Mouse (Mus musculus) G1E (cell line): ENCODE data around the gene Gpr152. TPM values are rescaled to one million over a fixed set of nuclear protein-coding genes. Genes with fewer than 3 reads are reported as not detected.

Experiments used
- ATAC-seq: 2 replicates; pipeline ENCODE4 v1.8.0; 2016; ENCODE audit warnings: mild to moderate bottlenecking; ENCODE audit not compliant: insufficient number of reproducible peaks, poor library complexity, low FRiP score, severe bottlenecking; ENCODE audit errors: extremely low read depth
- DNase-seq: peaks from one replicate; pipeline ENCODE4 v3.0.0; 2012; ENCODE audit warnings: low spot score
- H3K27me3 ChIP-seq: 2 replicates; pipeline ENCODE4 v1.6.1; 2012; ENCODE audit warnings: mild to moderate bottlenecking, low read length, inconsistent platforms; ENCODE audit not compliant: insufficient read depth
- H3K36me3 ChIP-seq: replicated peaks from 2 replicates; pipeline ENCODE3; 2012; ENCODE audit warnings: mild to moderate bottlenecking, inconsistent platforms
- H3K4me1 ChIP-seq: 2 replicates; pipeline ENCODE4 v1.6.1; 2012; ENCODE audit warnings: low read depth, low read length, inconsistent platforms, mixed read lengths; ENCODE audit not compliant: insufficient read depth
- H3K4me3 ChIP-seq: 2 replicates; pipeline ENCODE4 v1.5.1; 2012; ENCODE audit warnings: low read depth, mild to moderate bottlenecking, inconsistent platforms, low read length, moderate library complexity, mixed read lengths
- H3K9me3 ChIP-seq: replicated peaks from 2 replicates; pipeline ENCODE4 v1.6.1; 2012; ENCODE audit warnings: inconsistent platforms
- CTCF ChIP-seq: IDR thresholded peaks from 2 replicates; pipeline ENCODE4 v1.5.1; 2012; ENCODE audit warnings: low read depth, low read length, inconsistent platforms, mixed read lengths
- GATA1 ChIP-seq: IDR thresholded peaks from 2 replicates; pipeline ENCODE4 v1.6.1; 2012; ENCODE audit warnings: borderline replicate concordance, low read length, inconsistent platforms, mixed read lengths
- GATA2 ChIP-seq: IDR thresholded peaks from 2 replicates; pipeline ENCODE4 v1.6.1; 2012; ENCODE audit warnings: low read depth, low read length, inconsistent platforms, borderline replicate concordance
- POLR2AphosphoS5 ChIP-seq: IDR thresholded peaks from 2 replicates; pipeline ENCODE4 v1.6.1; 2012; ENCODE audit warnings: low read depth, low read length, inconsistent platforms; ENCODE audit not compliant: insufficient replicate concordance
- TAL1 ChIP-seq: conservative IDR thresholded peaks from 2 replicates; pipeline ENCODE4 v1.6.1; 2012; ENCODE audit warnings: low read depth, low read length, inconsistent platforms, mixed read lengths
- polyA plus RNA-seq: library from polyadenylated mRNA; stranded (reverse); fragments of >175 nt; gene quantifications from 2 replicates; pipeline ENCODE4 v1.2.3, GENCODE M21; 2012
- total RNA-seq, 2 experiments: library from RNA; stranded (forward) in 1 of 2; stranded (reverse) in 1 of 2; fragments of 200-1000 nt in 1 of 2; fragments of >200 nt in 1 of 2; fragmentation: Nextera tagmentation in 1 of 2; gene quantifications; 2 replicates each; pipeline ENCODE4 v1.2.3; 2014 to 2017

Gpr152 gene
- total and polyA plus RNA-seq, 3 experiments = 0.11 TPM; not detected in 2

GRCm38 (mm10) chr19:4162646-4163542 lies 23.3 kb downstream of the Gpr152 start, which contains the start of gene Rps6kb2:
Gene Rps6kb2, minus strand, starts transcription at chr19:4163354.
- Histone ChIP-seq H3K4me3 (peak within 1 kb of the TSS; percentile 77), H3K36me3 (peaks cover 42% of the 10 kb centered on the region), H3K9me3 (no peaks in the 10 kb centered on the region), H3K27me3 (no peaks in the 10 kb centered on the region; the same call in 1 of the 2 replicates), H3K4me1 (peaks cover 44% of the 10 kb centered on the region)
- peak; percentile 77 for DNase-seq
- ATAC-seq = peak; percentile 80
- TF ChIP-seq CTCF (no peak), TAL1 (no peak), POLR2AphosphoS5 (no peak), GATA1 (no peak), GATA2 (no peak)

DNA sequence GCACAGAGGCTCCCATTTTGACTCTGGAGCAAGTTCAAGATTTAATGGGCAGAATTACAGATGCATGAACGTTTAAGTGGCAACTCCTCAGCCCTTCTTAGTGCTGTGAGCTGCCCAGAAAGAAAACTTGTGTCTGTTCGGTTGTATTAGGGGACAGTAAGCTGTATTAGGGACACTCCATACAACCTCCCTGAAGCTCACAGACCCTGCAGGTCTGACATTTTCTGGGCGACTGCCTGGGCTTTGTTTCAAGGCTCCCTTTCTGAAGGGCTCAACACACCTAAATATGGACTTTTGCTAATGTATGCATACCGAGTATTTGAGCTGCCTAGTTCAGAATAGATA lies 23.9 kb downstream of the Gpr152 start:
- Histone ChIP-seq H3K36me3 (peaks cover 36% of the 10 kb centered on the region), H3K27me3 (no peaks in the 10 kb centered on the region; the same call in 1 of the 2 replicates), H3K4me1 (peaks cover 44% of the 10 kb centered on the region), H3K4me3 (peak overlapping the region; percentile 77), H3K9me3 (no peaks in the 10 kb centered on the region)
- ATAC-seq = no peak
- TF ChIP-seq POLR2AphosphoS5 = no peak
- no peak for TF ChIP-seq GATA1
- TF ChIP-seq CTCF = no peak
- no peak for DNase-seq

DNA sequence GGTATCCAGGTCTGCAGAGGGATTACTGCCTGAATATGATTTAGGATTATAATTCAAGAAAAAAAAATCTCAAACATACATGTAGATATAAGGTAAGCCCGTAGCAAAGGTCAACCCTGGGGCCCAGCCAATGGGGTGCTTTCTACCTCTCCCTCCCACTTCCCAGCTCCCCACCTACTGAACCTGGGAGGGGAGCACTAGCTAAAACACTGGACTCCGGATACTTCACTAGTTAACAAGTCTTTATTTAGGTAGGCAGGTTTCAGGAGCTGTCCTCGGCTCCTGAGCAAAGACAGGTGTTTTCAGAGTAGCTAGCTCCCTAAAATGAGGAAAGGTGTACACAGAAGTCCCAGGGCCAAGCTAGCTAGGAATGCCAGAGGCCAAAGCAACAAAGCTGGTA lies 24.5 kb downstream of the Gpr152 start:
- DNase-seq = no peak
- ATAC-seq = no peak
- Histone ChIP-seq H3K36me3 (peaks cover 30% of the 10 kb centered on the region), H3K27me3 (no peaks in the 10 kb centered on the region; the same call in 1 of the 2 replicates), H3K4me1 (peaks cover 44% of the 10 kb centered on the region), H3K4me3 (no peak overlapping the region), H3K9me3 (no peaks in the 10 kb centered on the region)
- TF ChIP-seq POLR2AphosphoS5 (no peak), GATA2 (no peak), GATA1 (no peak), TAL1 (no peak), CTCF (no peak)

- peaks cover 24% of the 10 kb centered on the region for H3K36me3 ChIP-seq
- peaks cover 47% of the 10 kb centered on the region for H3K4me1 ChIP-seq
- H3K9me3 ChIP-seq = no peaks in the 10 kb centered on the region
- TF ChIP-seq TAL1 (no peak), CTCF (no peak), POLR2AphosphoS5 (no peak), GATA2 (no peak), GATA1 (no peak)
- no peaks in the 10 kb centered on the region; the same call in 1 of the 2 replicates for H3K27me3 ChIP-seq
- no peak for DNase-seq
- no peak for ATAC-seq
- no peak overlapping the region for H3K4me3 ChIP-seq
These were observed 25.1 kb downstream of the Gpr152 start for GRCm38 (mm10) chr19:4164721-4165120.

- no peaks in the 10 kb centered on the region for H3K9me3 ChIP-seq
- no peak overlapping the region for H3K4me3 ChIP-seq
- no peak for DNase-seq
- peaks cover 55% of the 10 kb centered on the region for H3K4me1 ChIP-seq
- peaks cover 13% of the 10 kb centered on the region for H3K27me3 ChIP-seq
- no peak for ATAC-seq
- H3K36me3 ChIP-seq = peaks cover 4% of the 10 kb centered on the region
- TF ChIP-seq GATA1 (no peak), CTCF (no peak), POLR2AphosphoS5 (no peak), TAL1 (no peak), GATA2 (no peak)
These were observed 27.3 kb downstream of the Gpr152 start for GRCm38 (mm10) chr19:4166678-4167476.

GRCm38 (mm10) chr19:4169378-4169784 lies 29.8 kb downstream of the Gpr152 start:
- no peaks in the 10 kb centered on the region for H3K9me3 ChIP-seq
- DNase-seq = peak; percentile 99
- TF ChIP-seq TAL1 (no peak), POLR2AphosphoS5 (no peak), CTCF (0 out of 2 replicates have a peak, but pooled peaks have one; percentile 18), GATA2 (no peak), GATA1 (no peak)
- H3K36me3 ChIP-seq = no peaks in the 10 kb centered on the region
- peak overlapping the region; percentile 70 for H3K4me3 ChIP-seq
- H3K4me1 ChIP-seq = peaks cover 39% of the 10 kb centered on the region
- peaks cover 34% of the 10 kb centered on the region for H3K27me3 ChIP-seq
- ATAC-seq = peak; percentile 97
